Mouse (Mus musculus): ENCODE data around the gene Hoxd13. TPM values are rescaled to one million over a fixed set of nuclear protein-coding genes. Genes with fewer than 3 reads are reported as not detected.

Hoxd13 gene
- polyA plus RNA-seq, 1 experiment from 2014 or later, result 1.0 TPM

DNA sequence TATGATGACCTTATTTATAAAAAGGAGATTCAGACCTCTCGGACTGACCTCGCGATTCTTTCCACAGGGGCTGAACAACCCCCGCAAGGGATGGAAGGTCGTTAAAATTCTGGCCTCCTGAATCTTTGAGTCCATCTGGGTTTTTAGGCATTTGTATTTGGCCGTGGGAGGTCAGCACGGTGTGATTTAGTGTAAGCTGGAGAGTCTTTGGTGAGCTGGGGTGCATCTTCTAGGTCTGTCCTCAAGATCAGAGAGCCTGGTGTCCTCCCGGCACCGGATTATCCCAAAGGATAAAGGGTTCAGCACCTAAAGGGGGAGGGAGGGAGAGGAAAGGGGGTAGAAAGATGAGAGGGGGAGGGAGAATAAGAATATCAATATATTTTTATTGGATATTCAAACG lies 35.2 kb downstream of the Hoxd13 start:
- Histone ChIP-seq H3K9me3 (ENCODE audit: control insufficient read depth, low read length) (no peaks in the 10 kb centered on the region), H3K27ac (ENCODE audit: low read depth, low read length) (peak overlapping the region; percentile 100), H3K27me3 (ENCODE audit: control insufficient read depth, insufficient read depth, low read length) (peaks cover 43% of the 10 kb centered on the region), H3K4me2 (ENCODE audit: low read depth) (peak overlapping the region; percentile 85), H3K4me3 (ENCODE audit: low read depth, low read length) (peak overlapping the region; percentile 83), H3K4me1 (ENCODE audit: control insufficient read depth, insufficient read depth, low read length) (peaks cover 9% of the 10 kb centered on the region), H3K9ac (ENCODE audit: low read length) (peak overlapping the region; percentile 99), H3K36me3 (ENCODE audit: control insufficient read depth, insufficient read depth, low read length) (no peaks in the 10 kb centered on the region)
- ATAC-seq (ENCODE audit: insufficient read depth, low FRiP score, low TSS enrichment) (no peak), DNase-seq (ENCODE audit: low spot score) (peak; percentile 32)
- WGBS, result 6% methylated on average over 10 of the region's 10 CpGs

- Histone ChIP-seq H3K4me2 (ENCODE audit: low read depth) (peak overlapping the region; percentile 85), H3K4me1 (ENCODE audit: control insufficient read depth, insufficient read depth, low read length) (peaks cover 14% of the 10 kb centered on the region), H3K27me3 (ENCODE audit: control insufficient read depth, insufficient read depth, low read length) (peaks cover 44% of the 10 kb centered on the region), H3K36me3 (ENCODE audit: control insufficient read depth, insufficient read depth, low read length) (no peaks in the 10 kb centered on the region), H3K4me3 (ENCODE audit: low read depth, low read length) (peak overlapping the region; percentile 83), H3K27ac (ENCODE audit: low read depth, low read length) (peak overlapping the region; percentile 100), H3K9ac (ENCODE audit: low read length) (peak overlapping the region; percentile 99), H3K9me3 (ENCODE audit: control insufficient read depth, low read length) (no peaks in the 10 kb centered on the region)
- WGBS, result 2% methylated on average over 26 of the region's 26 CpGs
- DNase-seq (ENCODE audit: low spot score), result peak; percentile 50
- ATAC-seq (ENCODE audit: insufficient read depth, low FRiP score, low TSS enrichment), result peak; percentile 8; the same call in 1 of the 2 replicates
Measured at GRCm38 (mm10) chr2:74703720-74704392, 35.7 kb downstream of the Hoxd13 start.

- no peaks in the 10 kb centered on the region for H3K36me3 ChIP-seq (ENCODE audit: control insufficient read depth, insufficient read depth, low read length)
- H3K4me2 ChIP-seq (ENCODE audit: low read depth), result peak within 1 kb of the TSS; percentile 85
- H3K4me3 ChIP-seq (ENCODE audit: low read depth, low read length), result peak within 1 kb of the TSS; percentile 83
- H3K27ac ChIP-seq (ENCODE audit: low read depth, low read length), result peak within 1 kb of the TSS; percentile 100
- DNase-seq (ENCODE audit: low spot score), result peak; percentile 87
- peak within 1 kb of the TSS; percentile 99 for H3K9ac ChIP-seq (ENCODE audit: low read length)
- H3K27me3 ChIP-seq (ENCODE audit: control insufficient read depth, insufficient read depth, low read length), result peaks cover 38% of the 10 kb centered on the region
- ATAC-seq (ENCODE audit: insufficient read depth, low FRiP score, low TSS enrichment), result peak; percentile 42
- H3K9me3 ChIP-seq (ENCODE audit: control insufficient read depth, low read length), result no peaks in the 10 kb centered on the region
- peaks cover 20% of the 10 kb centered on the region for H3K4me1 ChIP-seq (ENCODE audit: control insufficient read depth, insufficient read depth, low read length)
- WGBS, result under 1% methylated on average over 43 of the region's 52 CpGs
Measured at GRCm38 (mm10) chr2:74704393-74704998, 36.4 kb downstream of the Hoxd13 start, which contains the start of gene Hoxd8. TSS of gene Hoxd8 (plus strand) at chr2:74704615.

GRCm38 (mm10) chr2:74704999-74705466 lies 36.9 kb downstream of the Hoxd13 start:
- H3K36me3 ChIP-seq (ENCODE audit: control insufficient read depth, insufficient read depth, low read length), result no peaks in the 10 kb centered on the region
- peaks cover 34% of the 10 kb centered on the region for H3K27me3 ChIP-seq (ENCODE audit: control insufficient read depth, insufficient read depth, low read length)
- ATAC-seq (ENCODE audit: insufficient read depth, low FRiP score, low TSS enrichment) (peak; percentile 33), DNase-seq (ENCODE audit: low spot score) (peak; percentile 57)
- 0% methylated on average over 31 of the region's 66 CpGs for WGBS
- H3K4me3 ChIP-seq (ENCODE audit: low read depth, low read length), result peak overlapping the region; percentile 83
- H3K9me3 ChIP-seq (ENCODE audit: control insufficient read depth, low read length), result no peaks in the 10 kb centered on the region
- peak overlapping the region; percentile 85 for H3K4me2 ChIP-seq (ENCODE audit: low read depth)
- peak overlapping the region; percentile 99 for H3K9ac ChIP-seq (ENCODE audit: low read length)
- peaks cover 17% of the 10 kb centered on the region for H3K4me1 ChIP-seq (ENCODE audit: control insufficient read depth, insufficient read depth, low read length)
- peak overlapping the region; percentile 100 for H3K27ac ChIP-seq (ENCODE audit: low read depth, low read length)

DNA sequence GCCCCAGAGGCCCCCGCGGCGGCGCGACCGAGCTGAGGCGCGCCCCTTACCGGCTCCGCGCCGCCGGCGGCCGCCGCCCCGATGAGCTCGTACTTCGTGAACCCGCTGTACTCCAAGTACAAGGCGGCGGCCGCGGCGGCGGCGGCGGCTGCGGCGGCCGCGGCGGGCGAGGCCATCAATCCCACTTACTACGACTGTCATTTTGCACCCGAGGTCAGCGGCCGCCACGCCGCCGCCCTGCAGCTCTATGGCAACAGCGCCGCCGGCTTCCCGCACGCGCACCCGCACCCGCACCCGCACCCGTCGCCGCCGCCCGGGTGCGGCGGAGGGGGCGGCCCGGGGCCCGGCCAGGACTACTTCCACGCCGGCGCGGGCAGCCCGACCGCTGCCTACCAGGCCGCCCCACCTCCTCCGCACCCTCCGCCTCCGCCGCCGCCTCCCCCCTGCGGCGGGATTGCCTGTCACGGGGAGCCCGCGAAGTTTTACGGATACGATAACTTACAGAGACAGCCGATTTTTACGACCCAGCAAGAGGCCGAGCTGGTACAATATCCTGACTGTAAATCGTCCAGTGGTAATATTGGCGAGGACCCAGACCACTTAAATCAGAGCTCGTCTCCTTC lies 37.5 kb downstream of the Hoxd13 start:
- Histone ChIP-seq H3K4me2 (ENCODE audit: low read depth) (peak overlapping the region; percentile 85), H3K36me3 (ENCODE audit: control insufficient read depth, insufficient read depth, low read length) (no peaks in the 10 kb centered on the region), H3K27ac (ENCODE audit: low read depth, low read length) (peak overlapping the region; percentile 100), H3K4me1 (ENCODE audit: control insufficient read depth, insufficient read depth, low read length) (peaks cover 20% of the 10 kb centered on the region), H3K9ac (ENCODE audit: low read length) (peak overlapping the region; percentile 99), H3K27me3 (ENCODE audit: control insufficient read depth, insufficient read depth, low read length) (peaks cover 28% of the 10 kb centered on the region), H3K9me3 (ENCODE audit: control insufficient read depth, low read length) (no peaks in the 10 kb centered on the region), H3K4me3 (ENCODE audit: low read depth, low read length) (peak overlapping the region; percentile 83)
- under 1% methylated on average over 55 of the region's 85 CpGs for WGBS
- ATAC-seq (ENCODE audit: insufficient read depth, low FRiP score, low TSS enrichment), result peak; percentile 69
- peak; percentile 81 for DNase-seq (ENCODE audit: low spot score)

DNA sequence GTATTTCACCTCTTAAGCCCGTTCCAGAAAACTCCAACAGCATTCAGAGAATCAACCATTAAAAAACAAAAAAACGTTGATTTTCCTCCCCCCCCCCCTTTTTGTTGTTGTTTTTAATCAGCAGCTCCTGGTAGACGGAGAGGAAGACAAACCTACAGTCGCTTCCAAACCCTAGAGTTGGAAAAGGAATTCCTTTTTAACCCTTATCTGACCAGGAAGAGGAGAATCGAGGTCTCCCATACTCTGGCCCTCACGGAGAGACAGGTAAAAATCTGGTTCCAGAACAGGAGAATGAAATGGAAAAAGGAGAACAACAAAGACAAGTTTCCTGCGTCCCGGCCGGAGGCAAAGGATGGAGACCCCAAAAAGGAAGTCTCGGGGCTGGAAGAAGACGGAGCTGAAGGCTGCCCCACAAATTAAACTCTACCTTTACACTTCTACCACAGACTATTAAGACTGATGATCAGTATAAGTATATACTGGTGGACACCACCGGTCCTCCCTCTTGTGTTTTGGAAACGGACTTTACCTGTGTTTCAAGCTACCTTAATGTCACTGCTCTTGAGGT lies 38.4 kb downstream of the Hoxd13 start:
- ATAC-seq (ENCODE audit: insufficient read depth, low FRiP score, low TSS enrichment) (no peak), DNase-seq (ENCODE audit: low spot score) (peak; percentile 22)
- peak overlapping the region; percentile 99 for H3K9ac ChIP-seq (ENCODE audit: low read length)
- no peaks in the 10 kb centered on the region for H3K36me3 ChIP-seq (ENCODE audit: control insufficient read depth, insufficient read depth, low read length)
- peaks cover 24% of the 10 kb centered on the region for H3K4me1 ChIP-seq (ENCODE audit: control insufficient read depth, insufficient read depth, low read length)
- peak overlapping the region; percentile 100 for H3K27ac ChIP-seq (ENCODE audit: low read depth, low read length)
- H3K4me3 ChIP-seq (ENCODE audit: low read depth, low read length), result peak overlapping the region; percentile 83
- H3K4me2 ChIP-seq (ENCODE audit: low read depth), result peak overlapping the region; percentile 85
- WGBS, result 1% methylated on average over 13 of the region's 13 CpGs
- H3K9me3 ChIP-seq (ENCODE audit: control insufficient read depth, low read length), result no peaks in the 10 kb centered on the region
- H3K27me3 ChIP-seq (ENCODE audit: control insufficient read depth, insufficient read depth, low read length), result peaks cover 20% of the 10 kb centered on the region

GRCm38 (mm10) chr2:74707599-74707998 lies 39.5 kb downstream of the Hoxd13 start:
- H3K4me1 ChIP-seq (ENCODE audit: control insufficient read depth, insufficient read depth, low read length), result peaks cover 24% of the 10 kb centered on the region

GRCm38 (mm10) chr2:74708676-74709075 lies 40.6 kb downstream of the Hoxd13 start:
- 15% methylated on average over 4 of the region's 4 CpGs for WGBS
- peak overlapping the region; percentile 85 for H3K4me2 ChIP-seq (ENCODE audit: low read depth)
- H3K4me1 ChIP-seq (ENCODE audit: control insufficient read depth, insufficient read depth, low read length), result peaks cover 24% of the 10 kb centered on the region
- peaks cover 17% of the 10 kb centered on the region for H3K27me3 ChIP-seq (ENCODE audit: control insufficient read depth, insufficient read depth, low read length)
- peak overlapping the region; percentile 19 for H3K4me3 ChIP-seq (ENCODE audit: low read depth, low read length)
- ATAC-seq (ENCODE audit: insufficient read depth, low FRiP score, low TSS enrichment), result no peak
- H3K36me3 ChIP-seq (ENCODE audit: control insufficient read depth, insufficient read depth, low read length), result no peaks in the 10 kb centered on the region
- H3K9me3 ChIP-seq (ENCODE audit: control insufficient read depth, low read length), result no peaks in the 10 kb centered on the region
- H3K27ac ChIP-seq (ENCODE audit: low read depth, low read length), result peak overlapping the region; percentile 35
- DNase-seq (ENCODE audit: low spot score), result peak; percentile 24
- H3K9ac ChIP-seq (ENCODE audit: low read length), result peak overlapping the region; percentile 44

More at GRCm38 (mm10) chr2:74707599-74707998, 39.5 kb downstream of the Hoxd13 start:
- Histone ChIP-seq H3K27me3 (ENCODE audit: control insufficient read depth, insufficient read depth, low read length) (peaks cover 20% of the 10 kb centered on the region), H3K4me3 (ENCODE audit: low read depth, low read length) (peak overlapping the region; percentile 83), H3K9ac (ENCODE audit: low read length) (peak overlapping the region; percentile 69), H3K36me3 (ENCODE audit: control insufficient read depth, insufficient read depth, low read length) (no peaks in the 10 kb centered on the region), H3K27ac (ENCODE audit: low read depth, low read length) (peak overlapping the region; percentile 58; the same call in 1 of the 2 replicates), H3K9me3 (ENCODE audit: control insufficient read depth, low read length) (no peaks in the 10 kb centered on the region), H3K4me2 (ENCODE audit: low read depth) (peak overlapping the region; percentile 85)
- ATAC-seq (ENCODE audit: insufficient read depth, low FRiP score, low TSS enrichment), result no peak
- WGBS, result 8% methylated on average over 7 of the region's 7 CpGs
- no peak for DNase-seq (ENCODE audit: low spot score)

Measured in neural tube, embryonic 11.5 days (tissue).